Mouse (Mus musculus) adrenal gland, postnatal 10 days (tissue): Measurements from ENCODE around the gene Tmem115. TPM values are rescaled to one million over a fixed set of nuclear protein-coding genes. Genes with fewer than 3 reads are reported as not detected.

Experiments
- DNase-seq: peaks from one replicate; pipeline ENCODE4 v3.0.0; 2021; ENCODE audit warnings: mixed read lengths
- total RNA-seq, 2 experiments: library from RNA; stranded (reverse); gene quantifications; 2 replicates each; pipeline ENCODE4 v1.2.3; 2021

The Tmem115 gene
- total RNA-seq, 2 experiments from 2014 or later: 31.4 to 37.6 TPM

- DNase-seq: peak; percentile 65
These were observed 11.9 kb upstream of the Tmem115 start for GRCm38 (mm10) chr9:107521711-107522399.

GRCm38 (mm10) chr9:107522400-107522711, 11.4 kb upstream of the Tmem115 start:
- DNase-seq: no peak

GRCm38 (mm10) chr9:107526198-107527026, 7.3 kb upstream of the Tmem115 start:
- peak; percentile 91 for DNase-seq

- peak; percentile 58 for DNase-seq
These were observed 860 bp downstream of the Tmem115 start for GRCm38 (mm10) chr9:107534408-107535202.

- DNase-seq: no peak
These were observed 4.5 kb downstream of the Tmem115 start for GRCm38 (mm10) chr9:107538231-107538630.

- no peak for DNase-seq
These were observed 5.0 kb downstream of the Tmem115 start for GRCm38 (mm10) chr9:107538711-107539110.

- no peak for DNase-seq
These were observed 6.2 kb downstream of the Tmem115 start for GRCm38 (mm10) chr9:107539940-107540339.

GRCm38 (mm10) chr9:107540420-107540819, 6.7 kb downstream of the Tmem115 start:
- no peak for DNase-seq

GRCm38 (mm10) chr9:107541005-107541404, 7.3 kb downstream of the Tmem115 start:
- no peak for DNase-seq

GRCm38 (mm10) chr9:107541474-107542351, 8.0 kb downstream of the Tmem115 start, which contains the start of the genes Cyb561d2 and Nprl2:
Gene Cyb561d2 (minus strand): TSS chr9:107542193.
Gene Nprl2 (plus strand): TSS chr9:107542226.
- DNase-seq: peak; percentile 96

GRCm38 (mm10) chr9:107542352-107542686, 8.6 kb downstream of the Tmem115 start:
- no peak for DNase-seq

- no peak for DNase-seq
These were observed 9.0 kb downstream of the Tmem115 start for GRCm38 (mm10) chr9:107542721-107543120.

- no peak for DNase-seq
These were observed 9.6 kb downstream of the Tmem115 start for GRCm38 (mm10) chr9:107543299-107543698.

GRCm38 (mm10) chr9:107544196-107544700, 10.5 kb downstream of the Tmem115 start:
- DNase-seq: no peak

- no peak for DNase-seq
These were observed 11.0 kb downstream of the Tmem115 start for GRCm38 (mm10) chr9:107544729-107545128.

- DNase-seq: no peak
These were observed 11.5 kb downstream of the Tmem115 start for GRCm38 (mm10) chr9:107545199-107545598.

GRCm38 (mm10) chr9:107545602-107546001, 11.9 kb downstream of the Tmem115 start:
- DNase-seq: peak; percentile 88

GRCm38 (mm10) chr9:107547026-107547425, 13.3 kb downstream of the Tmem115 start, which contains the start of gene Zmynd10:
Gene Zmynd10 (plus strand): TSS chr9:107547298.
- DNase-seq: peak; percentile 93

GRCm38 (mm10) chr9:107547957-107548356, 14.2 kb downstream of the Tmem115 start:
- DNase-seq: no peak

GRCm38 (mm10) chr9:107548820-107549219, 15.1 kb downstream of the Tmem115 start:
- no peak for DNase-seq

- DNase-seq: no peak
These were observed 15.7 kb downstream of the Tmem115 start for GRCm38 (mm10) chr9:107549297-107550074.
